Mouse (Mus musculus) skeletal muscle tissue, adult 2 months (tissue): Measurements from ENCODE around the gene Creb3l4.
"Not testable (repeated sequence)": the region's sequence is repeated elsewhere in the genome, so short reads cannot be mapped to it uniquely, and the experiment has no call there.

Source experiments
- DNase-seq: peaks from one replicate; pipeline ENCODE4 v3.0.0-alpha.2; 2012; ENCODE audit warnings: low read depth, low spot score

Creb3l4 gene

DNA sequence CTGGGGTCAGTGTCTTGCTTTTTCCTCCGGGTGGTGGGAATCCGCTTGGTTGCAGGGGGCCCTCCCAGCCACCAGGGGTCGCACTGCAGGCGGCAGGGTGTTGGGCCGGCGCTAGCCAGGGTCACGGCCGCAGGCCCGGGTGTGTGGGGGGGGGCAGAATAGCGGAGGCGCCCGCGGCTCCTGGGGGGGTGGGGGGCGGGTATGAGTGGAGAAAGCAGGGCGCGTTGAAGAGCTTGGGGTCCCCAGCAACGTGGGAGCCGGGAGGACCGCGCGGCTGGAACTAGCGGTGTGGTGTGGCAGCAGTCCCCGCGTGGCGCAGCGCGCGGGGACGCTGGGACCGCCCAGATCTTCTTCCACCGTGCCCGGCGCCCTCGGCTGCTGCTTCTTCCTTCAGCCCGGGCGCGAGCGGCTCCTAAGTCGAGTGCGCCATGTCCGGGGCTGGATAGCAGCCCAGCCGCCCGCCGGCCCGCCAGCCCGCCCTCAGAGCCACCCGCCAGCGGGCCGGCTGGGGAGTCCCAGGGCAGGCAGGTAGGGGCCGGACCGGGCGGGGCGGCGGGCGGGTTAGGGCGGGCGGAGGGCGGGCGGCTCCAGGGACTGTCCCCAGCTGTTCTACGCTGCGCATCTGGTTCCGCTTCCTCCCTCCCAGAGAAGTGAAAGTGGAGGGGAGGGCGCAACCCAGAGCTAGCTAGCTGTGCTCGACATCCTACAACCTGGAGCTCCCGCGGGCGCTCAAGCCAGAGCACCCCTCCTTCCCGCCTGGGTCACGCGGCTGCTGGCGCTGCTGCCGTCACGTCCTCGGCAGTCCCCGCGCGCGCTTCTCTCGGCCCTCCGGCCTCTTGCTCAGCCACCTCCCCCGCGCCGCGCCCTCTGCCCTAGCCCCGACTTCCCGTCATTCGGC lies 22.0 kb upstream of the Creb3l4 start, which contains the start of gene Dennd4b:
Gene Dennd4b (plus strand): TSS at position 152 of the 898 bp plus-strand sequence.
- peak; percentile 93 for DNase-seq

GRCm38 (mm10) chr3:90264687-90265033 lies 21.3 kb upstream of the Creb3l4 start:
- no peak for DNase-seq

DNA sequence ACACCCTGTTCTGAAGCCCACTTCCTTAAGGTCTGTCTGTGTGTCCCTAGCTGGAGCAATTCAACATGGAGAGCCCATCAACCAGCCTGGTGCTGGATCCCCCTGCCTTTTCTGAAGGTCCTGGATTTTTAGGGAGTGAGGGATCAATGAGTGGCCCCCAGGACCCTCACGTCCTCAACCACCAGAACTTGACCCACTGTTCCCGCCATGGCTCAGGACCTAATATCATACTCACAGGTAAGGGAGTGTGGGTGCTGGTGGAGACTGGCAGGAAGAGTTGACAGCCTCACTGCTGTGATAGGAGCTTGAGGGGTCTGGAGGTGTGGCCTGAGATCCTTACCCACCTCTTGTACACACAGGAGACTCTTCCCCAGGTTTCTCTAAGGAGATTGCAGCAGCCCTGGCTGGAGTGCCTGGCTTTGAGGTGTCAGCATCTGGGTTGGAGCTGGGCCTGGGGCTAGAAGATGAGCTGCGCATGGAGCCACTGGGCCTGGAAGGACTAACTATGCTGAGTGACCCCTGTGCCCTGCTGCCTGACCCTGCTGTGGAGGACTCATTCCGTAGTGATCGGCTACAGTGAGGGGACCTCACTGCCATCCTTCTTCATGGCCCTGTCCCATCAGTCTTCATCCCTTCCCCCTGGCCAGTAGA lies 19.9 kb upstream of the Creb3l4 start:
- DNase-seq: no peak

DNA sequence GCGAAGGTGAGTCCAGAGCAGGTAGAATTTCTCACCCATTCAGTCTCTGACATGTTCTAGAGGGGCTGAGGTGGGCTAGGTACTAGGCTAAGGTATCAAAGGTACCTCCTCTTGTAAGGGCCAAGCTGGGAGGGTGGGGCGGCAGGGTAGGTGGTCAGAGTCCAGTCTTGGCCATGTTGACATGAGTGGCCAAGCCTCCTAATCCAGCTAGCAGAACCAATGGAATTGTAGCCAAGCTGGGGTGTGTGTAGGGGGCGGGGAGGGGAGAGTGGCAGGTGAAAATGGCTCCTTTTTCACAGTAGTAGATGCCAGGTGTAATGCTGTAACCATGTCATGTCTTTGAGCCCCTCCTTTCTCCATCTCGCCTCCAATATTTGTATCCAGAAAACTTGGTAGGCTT lies 15.2 kb upstream of the Creb3l4 start:
- no peak for DNase-seq

DNA sequence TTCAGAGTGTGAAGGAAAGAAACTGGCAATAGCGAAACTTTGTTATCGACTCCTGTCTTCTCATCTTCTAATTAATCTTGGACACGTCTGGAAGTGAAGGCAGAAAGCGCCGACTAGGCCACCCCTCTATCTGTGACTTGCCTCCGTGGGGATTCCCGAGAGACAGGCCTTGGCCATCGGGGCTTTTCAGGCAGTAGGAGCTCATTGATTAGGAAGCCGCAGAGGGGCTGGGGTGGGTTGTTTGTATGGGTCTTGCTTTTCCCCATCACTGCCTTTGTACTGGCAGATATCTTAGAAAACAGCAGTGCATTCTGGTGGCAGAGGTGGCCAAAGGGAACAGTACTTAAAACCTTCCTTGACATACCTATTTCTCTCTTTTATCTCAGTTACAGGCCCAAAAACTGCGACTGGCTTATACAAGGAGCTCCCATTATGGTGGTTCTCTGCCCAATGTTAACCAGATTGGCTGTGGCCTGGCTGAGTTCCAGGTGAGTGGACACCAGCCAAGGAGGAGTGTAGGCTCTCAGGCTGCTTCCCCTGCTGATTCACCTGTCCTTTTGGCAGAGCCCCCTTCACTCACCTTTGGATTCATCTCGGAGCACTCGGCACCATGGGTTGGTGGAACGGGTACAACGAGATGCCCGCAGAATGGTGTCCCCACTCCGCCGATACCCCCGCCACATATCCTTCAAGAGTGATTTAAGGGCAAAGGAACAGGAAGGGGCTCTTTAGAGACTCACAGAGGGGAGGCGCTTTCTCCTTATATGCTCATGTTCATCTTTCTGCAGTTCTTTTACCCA lies 13.6 kb upstream of the Creb3l4 start:
- no peak for DNase-seq

DNA sequence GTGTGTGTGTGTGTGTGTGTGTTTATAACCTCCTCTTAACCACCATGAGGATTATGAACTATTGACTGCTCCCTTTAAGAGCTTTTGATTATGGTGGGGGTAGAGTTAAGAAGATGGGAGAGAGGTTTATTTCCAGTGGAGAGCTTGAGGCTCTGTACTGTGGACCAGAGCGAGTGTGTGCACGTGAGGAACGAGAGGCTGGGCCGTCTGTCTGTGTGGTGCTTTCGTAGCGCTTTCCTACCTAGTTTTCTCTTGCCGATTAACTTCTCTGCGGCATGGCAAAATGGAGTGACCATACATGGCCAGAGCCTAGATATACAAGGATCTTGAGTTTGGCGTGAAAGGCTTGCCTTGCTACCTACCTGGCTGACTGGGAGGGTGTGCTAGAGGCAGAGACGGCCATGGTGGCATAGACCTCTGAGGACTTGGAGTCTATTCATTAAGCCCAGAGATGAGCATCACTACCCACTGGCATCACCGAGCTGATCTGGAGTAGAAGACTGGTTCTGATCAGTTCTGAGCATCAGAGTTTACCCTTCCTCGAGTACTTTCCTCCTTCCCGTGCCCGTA lies 12.6 kb upstream of the Creb3l4 start:
- DNase-seq: no peak

DNA sequence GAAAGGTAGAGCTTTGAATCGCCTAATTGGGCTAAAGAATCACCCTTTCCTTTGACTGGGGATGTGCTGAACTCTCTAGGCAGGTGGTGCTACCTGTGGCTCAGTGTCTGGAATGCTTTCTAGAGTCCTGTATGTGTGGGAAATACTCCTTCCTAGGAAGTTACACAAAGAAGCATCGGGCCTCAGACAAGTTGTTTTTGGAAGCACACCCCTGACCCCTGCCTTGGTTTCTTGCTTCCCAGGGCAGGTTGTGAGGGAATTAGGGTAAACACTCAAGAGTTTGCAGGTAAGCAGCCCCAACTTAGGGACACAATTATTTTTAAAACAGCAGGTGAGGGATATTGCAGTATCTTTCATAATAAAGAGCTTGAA lies 11.9 kb upstream of the Creb3l4 start:
- no peak for DNase-seq

DNA sequence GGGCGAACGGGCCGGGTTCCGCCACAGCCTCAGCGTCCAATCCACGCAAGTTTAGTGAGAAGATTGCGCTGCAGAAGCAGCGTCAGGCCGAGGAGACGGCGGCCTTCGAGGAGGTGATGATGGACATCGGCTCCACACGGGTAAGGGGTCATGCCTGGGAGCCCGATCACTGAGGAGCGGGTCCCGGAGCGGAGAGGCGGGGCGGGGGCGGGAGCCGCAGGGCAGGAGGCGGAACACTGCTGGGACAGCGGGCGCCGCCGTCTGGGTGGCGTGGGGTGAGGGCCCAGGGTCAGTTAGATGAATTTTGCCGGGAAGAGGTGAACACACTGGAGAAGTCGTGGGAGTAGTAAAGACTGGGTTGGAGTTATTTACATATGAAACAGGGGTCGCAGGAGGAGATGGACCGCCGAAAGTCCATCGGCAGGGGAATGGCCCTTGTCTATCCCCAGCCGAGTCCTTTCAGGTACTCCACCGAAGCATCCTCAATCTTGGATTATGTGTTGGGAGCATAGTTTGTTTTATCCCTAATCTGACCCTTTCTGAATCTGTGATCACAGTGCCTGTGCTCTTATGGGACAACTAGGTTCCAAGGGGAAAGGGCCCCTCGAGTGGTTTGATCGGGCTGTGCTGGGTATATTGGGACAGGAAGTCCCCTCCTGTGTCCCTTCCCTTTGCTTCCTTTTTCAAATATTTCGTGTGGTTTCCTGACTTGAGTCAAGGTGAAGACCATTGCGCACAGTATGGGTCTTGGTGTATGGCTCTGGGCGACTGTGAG lies 11.3 kb upstream of the Creb3l4 start:
- no peak for DNase-seq

- peak; percentile 97 for DNase-seq
These were observed 10.5 kb upstream of the Creb3l4 start, which contains the start of gene Crtc2 for GRCm38 (mm10) chr3:90253653-90254418. Gene Crtc2 (plus strand): TSS chr3:90254163.

DNA sequence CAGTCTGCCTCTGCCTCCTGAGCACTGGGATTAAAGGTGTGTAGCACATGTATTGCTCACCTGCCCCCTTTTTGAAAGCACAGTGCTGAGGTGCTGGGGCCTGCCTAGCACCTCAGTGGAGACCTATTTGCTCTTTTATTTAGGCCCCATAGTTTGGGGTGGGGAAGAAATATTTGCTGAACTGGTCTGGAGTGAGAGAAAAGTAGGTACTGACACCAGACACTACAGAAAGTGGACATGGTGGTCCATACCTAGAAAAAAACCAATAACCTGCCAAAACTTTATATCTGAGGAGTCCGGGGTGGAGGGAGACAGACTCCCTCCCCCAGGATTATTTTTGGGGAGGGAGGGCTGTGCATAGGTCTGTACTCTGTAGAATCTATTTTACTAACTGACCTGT lies 9.9 kb upstream of the Creb3l4 start:
- not testable (repeated sequence) for DNase-seq

GRCm38 (mm10) chr3:90252659-90253058 lies 9.3 kb upstream of the Creb3l4 start:
- not testable (repeated sequence) for DNase-seq

DNA sequence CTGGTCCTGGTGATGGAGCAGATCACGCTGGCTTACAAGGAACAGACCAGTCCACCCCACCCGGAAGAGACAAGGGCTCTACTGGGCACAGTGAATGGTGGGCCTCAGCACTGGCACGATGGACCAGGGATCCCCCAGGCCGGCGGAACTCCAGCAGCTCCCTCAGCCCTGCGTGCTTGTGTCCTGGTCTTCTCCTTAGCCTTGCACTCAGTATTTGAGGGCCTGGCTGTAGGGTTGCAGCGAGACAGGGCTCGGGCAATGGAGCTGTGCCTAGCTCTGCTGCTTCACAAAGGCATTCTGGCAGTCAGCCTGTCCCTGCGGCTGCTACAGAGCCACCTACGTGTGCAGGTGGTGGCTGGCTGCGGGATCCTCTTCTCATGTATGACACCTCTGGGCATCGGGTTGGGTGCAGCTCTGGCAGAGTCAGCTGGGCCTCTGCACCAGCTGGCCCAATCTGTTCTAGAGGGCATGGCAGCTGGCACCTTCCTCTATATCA lies 8.5 kb upstream of the Creb3l4 start:
- DNase-seq: not testable (repeated sequence)

DNA sequence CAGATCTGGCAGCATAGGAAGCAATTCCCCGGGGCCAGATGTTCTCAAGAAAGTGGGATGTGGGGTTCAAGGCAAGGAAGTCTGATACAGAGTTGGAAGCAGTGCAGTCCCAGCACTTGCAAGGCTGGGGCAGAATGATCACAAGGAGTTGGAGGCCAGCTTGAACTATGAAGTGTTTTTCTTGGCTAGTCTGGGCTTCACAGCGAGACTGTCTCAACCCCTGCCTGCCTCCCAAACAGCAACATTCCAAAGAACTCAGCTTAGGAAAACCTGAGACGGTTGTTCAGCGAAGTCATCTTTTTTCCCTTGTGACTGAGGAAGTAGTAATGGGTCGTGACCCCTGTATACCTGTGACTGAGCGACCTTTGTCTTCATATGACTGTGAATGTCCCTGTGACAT lies 7.5 kb upstream of the Creb3l4 start:
- no peak for DNase-seq

- DNase-seq: no peak
These were observed 5.4 kb upstream of the Creb3l4 start for GRCm38 (mm10) chr3:90248746-90249100.

DNA sequence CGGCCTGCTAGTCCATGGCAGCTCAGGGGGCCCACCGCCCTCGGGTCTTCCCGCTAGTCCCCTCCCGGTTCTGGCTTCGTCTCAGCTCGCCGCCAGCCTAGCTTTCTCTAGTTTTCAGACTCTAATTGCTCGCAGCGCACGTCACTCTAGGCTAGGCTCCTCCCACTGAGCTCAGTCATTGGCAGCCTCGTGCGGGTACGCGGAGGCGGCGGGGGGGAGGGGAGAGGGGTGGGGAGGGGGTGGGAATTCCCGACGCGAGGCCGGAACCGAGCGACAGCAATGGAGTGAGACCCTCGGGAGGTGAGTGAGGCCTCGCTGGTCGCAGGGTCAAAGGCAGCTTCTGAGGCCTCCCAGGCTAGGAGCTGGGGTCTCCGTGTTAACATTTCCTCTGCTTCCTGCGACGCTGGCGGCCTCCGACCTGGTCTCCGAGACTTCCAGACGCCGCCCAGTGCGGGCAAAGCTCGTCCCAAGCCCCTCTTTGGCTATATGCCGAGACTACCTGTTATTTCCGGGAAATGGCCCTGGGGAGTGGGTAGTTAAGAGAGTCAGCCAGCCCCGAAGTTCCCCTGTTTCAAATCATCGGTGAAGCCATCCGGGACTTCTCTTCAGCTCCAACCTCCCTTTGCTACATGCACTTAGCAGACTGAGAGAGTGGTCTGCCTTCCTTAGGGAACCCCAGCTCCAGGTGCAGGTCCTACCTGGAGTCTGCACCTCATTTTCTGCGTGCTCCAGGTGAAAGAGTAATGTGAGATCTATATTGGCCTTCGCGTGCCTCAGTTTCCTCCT lies 4.8 kb upstream of the Creb3l4 start, which contains the start of gene Slc39a1:
Gene Slc39a1 (plus strand): TSS at position 213 of the 786 bp plus-strand sequence.
- peak; percentile 92 for DNase-seq

DNA sequence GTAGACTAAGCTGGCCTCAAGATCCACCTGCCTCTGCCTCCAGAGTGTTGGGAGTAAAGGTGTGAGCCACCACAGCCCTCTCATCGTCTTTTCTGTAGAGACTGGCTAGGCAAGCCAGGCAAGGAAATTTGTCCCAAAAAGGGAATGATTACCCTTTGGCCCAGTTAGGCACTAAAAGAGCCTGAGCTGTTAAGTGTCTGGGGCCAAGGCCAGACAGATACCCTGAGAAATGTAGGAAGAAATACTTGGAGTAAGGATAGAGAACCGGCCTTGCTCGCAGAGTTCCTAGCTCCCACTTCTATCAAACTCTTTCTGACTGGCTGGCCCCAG lies 4.3 kb upstream of the Creb3l4 start:
- no peak for DNase-seq

GRCm38 (mm10) chr3:90245406-90245805 lies 2.1 kb upstream of the Creb3l4 start:
- no peak for DNase-seq

GRCm38 (mm10) chr3:90241669-90242358 lies 1.5 kb downstream of the Creb3l4 start:
- no peak for DNase-seq

DNA sequence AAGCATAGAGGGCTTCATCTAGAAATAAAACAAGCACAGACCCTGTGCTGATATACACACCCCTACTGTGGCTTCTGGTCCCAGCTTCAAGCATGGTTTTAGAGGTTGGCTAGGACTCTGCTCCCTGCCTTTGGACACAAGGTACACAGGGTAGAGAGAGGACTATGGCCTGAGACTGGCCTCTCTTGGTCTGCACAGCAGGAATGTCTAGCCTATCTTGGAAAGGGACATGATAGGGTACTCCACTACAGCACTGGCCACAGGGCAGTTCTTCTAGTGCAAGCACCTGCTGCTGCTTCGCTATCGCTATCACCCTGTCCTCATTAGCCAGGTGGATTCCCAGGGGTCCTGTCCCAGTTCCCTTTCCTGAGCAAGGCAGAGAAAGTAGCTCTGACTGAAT lies 2.1 kb downstream of the Creb3l4 start:
- no peak for DNase-seq
